Mouse (Mus musculus) gastrocnemius, postnatal 25 days (tissue): ENCODE results near the gene Vps13d. TPM values are rescaled to one million over a fixed set of nuclear protein-coding genes. Genes with fewer than 3 reads are reported as not detected.

Experiments used
- DNase-seq: peaks from one replicate; pipeline ENCODE4 v3.0.0; 2022
- total RNA-seq, 2 experiments: library from RNA; stranded (reverse); gene quantifications; 1 replicate in 1 of 2; 2 replicates in 1 of 2; pipeline ENCODE4 v1.2.3; 2021

The Vps13d gene
- total RNA-seq, 2 experiments from 2014 or later, result 26.7 to 32.8 TPM

GRCm38 (mm10) chr4:144972948-144973720 is 221.7 kb downstream of the Vps13d start:
- peak; percentile 34 for DNase-seq

DNA sequence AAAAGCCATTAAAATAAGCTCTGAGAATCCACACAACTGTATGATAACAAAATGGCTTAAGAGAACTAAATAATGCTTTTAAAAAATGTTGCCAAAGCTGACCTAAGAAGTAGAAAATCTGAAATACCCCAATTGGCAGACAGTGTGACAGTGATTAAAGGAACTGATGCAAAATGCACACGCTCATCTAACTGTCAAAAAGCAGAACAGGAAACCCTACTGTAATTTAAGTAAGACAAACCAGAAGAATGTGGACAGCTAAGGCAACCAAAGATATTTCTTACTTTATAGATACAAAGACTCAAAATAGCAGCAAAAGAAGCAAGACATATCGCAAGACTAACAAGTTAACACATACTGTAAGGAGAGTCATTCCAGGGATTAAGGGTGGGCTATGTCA is 223.8 kb downstream of the Vps13d start:
- no peak for DNase-seq

DNA sequence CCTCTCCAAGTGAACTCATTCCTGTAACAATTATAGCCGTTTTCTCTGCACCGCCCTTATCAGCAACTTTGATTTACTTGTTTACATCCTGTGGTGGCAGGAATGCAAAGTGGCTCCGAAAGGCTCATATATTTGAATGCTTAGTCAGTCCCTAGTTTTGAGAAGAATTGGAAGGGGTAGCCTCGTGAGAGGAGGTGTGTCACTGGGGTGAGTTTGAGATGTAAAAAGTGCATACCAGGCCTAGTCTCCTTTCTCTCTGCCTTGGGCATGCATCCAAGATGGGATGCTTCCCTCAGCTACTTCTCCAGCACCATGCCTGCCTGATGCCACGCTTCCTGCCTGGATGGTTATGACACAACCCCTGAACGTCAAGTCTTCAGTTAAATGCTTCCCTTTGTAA is 225.8 kb downstream of the Vps13d start:
- DNase-seq, result no peak

DNA sequence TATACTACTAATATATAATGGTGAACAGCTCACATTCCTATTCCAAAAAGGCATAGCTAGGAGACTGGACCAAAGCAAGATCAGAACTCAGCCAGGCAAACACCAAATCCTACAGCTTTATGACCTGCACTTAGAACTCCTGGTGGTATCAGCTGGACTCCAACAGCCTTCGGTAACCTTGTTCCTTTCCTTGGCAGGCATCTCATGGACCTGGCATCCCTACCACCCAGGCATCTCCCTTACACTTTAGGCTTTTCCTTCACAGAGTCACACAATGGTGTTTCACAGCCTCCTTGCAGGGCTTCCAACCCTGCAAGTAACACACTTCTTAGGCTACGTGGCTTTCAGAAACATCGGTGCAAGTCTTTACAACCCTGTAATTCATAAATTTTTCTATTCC is 226.4 kb downstream of the Vps13d start:
- DNase-seq, result no peak

GRCm38 (mm10) chr4:144965255-144965654 is 229.6 kb downstream of the Vps13d start:
- no peak for DNase-seq

DNA sequence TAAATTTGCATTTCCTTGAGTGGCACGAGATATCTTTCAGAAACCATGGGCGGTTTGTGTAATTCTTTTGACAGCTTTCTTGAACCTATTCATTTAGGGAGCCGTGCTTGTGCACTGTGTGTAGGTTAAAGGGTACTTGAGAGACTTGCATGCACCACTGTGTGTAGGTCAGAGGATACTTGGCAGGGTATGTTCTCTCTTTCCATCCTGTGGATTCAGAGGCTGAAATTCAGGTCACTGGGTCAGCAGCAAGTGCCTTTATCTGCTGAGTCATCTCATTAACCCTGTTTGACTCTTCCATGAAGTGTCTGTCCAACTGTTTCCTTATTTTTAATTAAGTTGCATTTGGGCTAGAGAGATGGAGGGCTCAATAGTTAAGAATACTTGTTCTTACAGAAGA is 233.1 kb downstream of the Vps13d start:
- DNase-seq, result no peak

DNA sequence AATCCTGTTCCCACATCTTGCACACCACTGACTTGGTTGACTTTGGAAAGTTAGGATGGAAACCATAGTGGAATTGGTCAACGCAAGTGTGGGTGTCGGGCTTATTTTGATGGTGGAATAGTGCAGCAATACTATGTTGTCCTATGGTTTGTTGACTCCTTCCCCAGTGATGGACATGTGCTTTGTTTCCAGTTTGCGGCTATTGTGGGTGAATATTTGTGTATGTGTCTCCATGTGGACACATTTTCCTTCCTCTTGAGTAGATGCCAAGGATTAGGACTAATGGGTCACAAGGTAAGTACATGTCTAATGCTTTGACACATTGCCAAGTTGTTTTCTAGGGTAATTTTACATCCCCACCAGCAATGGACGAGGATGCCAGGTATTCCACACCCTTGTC is 233.6 kb downstream of the Vps13d start:
- no peak for DNase-seq

DNA sequence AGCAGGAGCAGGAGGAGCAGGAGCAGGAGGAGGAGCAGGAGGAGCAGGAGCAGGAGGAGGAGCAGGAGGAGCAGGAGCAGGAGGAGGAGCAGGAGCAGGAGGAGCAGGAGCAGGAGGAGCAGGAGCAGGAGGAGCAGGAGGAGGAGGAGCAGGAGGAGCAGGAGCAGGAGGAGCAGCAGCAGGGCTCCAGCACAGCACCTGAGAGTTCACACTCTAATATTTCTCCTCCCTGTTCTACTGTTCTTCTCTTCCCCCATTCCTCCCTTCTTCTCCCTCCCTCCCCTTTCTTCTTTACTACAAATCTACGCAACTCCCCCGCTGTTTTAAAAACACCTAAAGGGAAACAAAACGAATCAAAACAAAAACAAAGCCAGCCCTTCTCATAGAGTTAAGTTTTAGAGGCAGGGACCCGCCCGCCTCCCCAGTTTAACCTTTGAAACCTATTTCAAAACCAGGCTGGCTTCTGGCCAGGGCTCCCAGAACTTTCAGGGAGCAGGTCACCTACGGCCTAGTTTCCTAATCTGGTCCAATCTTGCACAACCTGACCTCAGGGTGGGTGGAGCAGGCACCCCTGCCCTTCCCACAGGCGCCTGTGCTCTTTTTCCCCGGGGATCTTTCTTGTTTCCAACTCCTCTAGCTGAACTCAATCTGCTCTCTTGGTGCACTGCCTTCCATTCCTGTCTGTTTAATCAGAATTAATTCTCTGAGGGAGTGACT is 234.5 kb downstream of the Vps13d start:
- peak; percentile 62 for DNase-seq

GRCm38 (mm10) chr4:144957721-144958120 is 237.1 kb downstream of the Vps13d start:
- no peak for DNase-seq

GRCm38 (mm10) chr4:144957186-144957585 is 237.6 kb downstream of the Vps13d start:
- peak; percentile 37 for DNase-seq

DNA sequence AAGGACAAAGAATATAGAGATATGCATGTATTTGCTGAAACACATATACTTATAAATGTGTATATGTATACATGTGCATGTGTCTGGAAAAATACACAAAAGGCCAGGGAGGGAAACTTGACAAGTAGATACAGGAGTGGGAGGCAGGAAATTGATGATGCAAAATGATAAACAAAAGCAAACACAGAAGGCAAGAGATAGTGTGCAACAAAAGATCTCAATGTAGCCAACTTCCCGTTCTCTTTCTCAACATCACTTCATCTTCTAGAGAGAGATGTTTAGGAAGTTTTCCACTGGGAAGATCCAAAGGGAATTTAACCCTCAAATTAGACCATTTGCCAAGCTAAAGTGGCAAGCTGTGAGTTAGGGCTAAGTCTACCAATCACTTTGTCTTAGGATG is 238.5 kb downstream of the Vps13d start:
- DNase-seq, result no peak

GRCm38 (mm10) chr4:144955863-144956262 is 238.9 kb downstream of the Vps13d start:
- no peak for DNase-seq

GRCm38 (mm10) chr4:144953421-144953820 is 241.4 kb downstream of the Vps13d start:
- DNase-seq, result no peak

DNA sequence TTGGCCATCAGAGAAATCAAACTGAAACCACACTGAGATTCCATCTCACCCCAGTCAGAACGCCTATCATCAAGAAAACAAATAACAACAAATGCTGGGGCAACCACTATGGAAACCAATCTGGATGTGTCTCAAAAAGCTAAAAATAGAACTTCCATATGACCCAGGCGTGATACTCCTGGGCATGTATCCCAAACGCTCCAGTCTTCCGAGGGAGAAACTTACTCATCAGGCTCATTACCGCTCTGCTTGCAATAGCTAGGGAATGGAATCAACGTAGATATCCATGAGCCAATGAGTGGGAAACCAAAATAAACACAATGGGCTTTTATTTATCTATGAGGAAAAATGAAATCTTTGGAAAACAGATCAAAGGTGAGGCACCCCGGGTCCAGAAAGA is 242.9 kb downstream of the Vps13d start:
- no peak for DNase-seq

DNA sequence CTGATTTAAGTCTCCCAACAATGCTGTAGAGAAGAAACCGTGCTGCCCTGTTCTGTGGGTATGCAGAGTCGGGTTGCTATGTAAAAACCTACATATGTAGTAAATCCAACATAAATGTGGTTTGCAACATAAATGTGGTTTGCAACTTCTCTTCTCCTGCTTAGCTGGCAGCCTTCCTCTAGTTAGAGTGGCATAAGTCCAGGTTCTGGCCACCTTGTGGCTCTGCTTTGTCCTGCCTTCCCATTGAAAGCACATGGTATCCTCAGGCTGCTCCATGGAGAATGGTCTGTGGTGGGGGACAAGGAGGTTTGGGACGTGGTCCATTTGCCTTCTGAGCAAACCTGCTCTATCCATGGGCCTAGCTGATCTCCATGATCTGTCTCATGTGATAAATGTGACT is 243.9 kb downstream of the Vps13d start:
- no peak for DNase-seq

- DNase-seq, result no peak
Measured at GRCm38 (mm10) chr4:144950327-144950711, 244.5 kb downstream of the Vps13d start.

DNA sequence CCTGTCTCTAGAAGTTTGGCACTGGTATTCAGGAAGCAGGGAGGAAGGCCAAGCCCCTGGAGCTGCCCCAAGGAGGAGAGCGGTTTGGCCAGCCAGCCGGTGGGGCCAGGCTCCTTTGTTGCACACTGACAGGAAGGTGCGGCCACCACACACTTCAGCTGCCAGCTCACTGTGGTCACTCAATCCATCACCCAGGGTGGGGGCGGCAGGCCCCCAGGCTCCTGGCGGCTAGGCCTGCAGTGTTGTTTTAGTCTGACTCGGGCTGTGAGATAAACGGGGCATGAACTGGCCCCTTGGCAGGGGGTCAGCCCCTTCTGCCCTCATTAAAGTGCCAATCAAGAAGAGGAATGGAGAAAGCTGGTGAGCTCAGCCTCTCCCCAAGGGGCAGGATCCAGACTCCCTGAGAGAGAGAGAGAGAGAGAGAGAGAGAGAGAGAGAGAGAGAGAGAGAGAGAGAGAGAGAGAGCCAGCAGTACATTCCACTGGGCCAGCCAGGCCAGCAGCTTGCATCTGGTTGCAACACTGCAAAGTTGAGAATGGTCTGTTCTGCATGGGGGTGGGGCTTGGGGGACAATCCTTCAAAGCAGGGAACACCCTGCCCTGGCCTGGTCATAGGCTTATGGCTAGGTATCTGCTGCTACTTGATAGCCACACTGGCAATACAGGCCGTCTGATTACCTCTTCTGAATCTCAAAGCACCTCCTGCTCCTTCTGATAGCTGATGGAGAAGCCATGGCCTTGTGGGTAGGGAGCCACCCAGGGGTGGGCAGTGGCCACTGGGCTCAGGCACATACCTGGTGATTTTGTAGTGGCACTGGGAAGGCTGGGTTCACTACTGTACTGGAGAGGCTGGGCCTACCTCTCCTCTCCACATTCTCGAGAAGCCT is 245.1 kb downstream of the Vps13d start:
- DNase-seq, result peak; percentile 81

DNA sequence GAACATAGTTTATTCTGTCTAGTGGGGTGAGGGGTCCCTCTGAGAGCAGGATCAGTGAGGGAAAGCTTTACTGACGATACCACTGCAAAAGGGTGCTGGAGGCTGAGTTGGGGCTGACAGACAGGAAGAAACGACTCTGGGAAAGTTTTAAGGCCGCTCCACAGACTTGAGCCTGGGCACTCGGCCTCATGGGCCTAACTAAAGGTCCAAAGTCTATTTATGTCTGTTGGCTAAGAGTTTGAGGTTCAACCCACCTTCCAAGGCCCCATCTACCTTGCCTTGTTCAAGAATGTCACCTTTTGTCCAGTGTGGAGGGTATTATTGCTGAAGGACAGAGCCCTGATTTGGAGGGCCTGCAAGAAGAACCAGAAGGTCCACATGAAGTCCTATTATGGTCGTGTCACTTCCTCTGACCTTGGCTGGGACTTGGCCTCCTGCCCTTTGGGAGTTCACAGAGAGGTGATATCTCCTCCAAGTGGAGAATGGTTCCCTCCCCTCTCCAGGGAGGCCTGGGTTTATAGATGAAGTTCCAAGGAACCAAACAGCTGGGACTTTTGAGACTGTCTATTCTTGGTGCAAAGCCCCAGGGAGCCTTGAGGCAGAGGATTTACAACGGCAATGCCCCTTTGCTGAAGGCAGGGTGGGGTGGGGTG is 246.9 kb downstream of the Vps13d start:
- peak; percentile 77 for DNase-seq

DNA sequence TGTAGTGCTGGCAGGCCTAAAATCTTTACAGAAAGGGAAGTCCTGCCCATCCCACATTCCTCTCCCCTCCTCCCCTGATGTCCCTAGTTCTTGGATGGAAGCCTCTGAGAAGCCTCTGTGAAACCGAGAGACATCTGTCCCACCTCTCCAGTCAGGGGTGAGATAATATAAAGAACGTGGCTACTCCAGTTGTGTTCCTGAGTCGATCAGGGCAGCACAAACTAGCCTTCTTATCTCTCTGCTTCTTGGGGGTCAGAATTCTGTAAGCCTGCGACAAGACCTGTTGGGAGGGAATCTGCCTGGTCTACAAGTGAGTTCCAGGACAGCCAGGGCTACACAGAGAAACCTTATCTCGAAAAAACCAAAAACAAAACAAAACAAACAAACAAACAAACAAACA is 251.5 kb downstream of the Vps13d start:
- DNase-seq, result no peak

GRCm38 (mm10) chr4:144942433-144942832 is 252.4 kb downstream of the Vps13d start:
- DNase-seq, result no peak

DNA sequence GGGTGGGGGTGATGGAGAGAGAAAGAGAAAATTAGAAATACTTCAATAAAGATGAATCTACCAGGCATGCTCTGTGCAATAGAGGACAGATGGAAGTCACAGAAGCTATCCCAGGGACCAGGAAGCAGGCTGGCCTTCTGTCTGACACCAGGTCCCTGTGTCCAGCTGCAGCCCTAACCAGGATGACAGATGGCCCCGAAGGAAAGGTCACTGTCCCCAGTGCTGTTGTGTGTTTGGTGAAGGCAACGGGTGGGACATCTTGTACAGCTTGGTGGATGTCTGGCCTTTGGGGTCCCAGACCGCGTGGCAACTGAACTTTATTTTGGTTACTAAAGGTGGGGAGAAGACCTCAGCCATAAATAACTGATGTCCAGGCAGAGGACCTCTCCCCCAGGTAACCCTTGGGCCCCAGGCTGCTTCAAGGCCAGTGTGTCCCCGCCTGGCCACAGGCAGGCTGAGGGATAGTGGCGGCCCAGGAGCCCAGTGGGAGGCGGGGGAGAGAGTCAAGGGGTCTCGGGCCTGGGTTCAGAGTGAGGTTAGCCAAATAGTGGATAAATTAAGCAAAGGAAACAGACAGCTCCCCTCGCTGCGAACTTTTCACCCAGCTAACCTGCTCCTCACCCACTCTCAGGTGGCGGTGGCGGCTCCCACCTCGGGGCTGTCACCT is 253.9 kb downstream of the Vps13d start:
- DNase-seq, result no peak
